Mouse (Mus musculus): Measurements from ENCODE around the gene Unc45b. TPM values are rescaled to one million over a fixed set of nuclear protein-coding genes. Genes with fewer than 3 reads are reported as not detected.
"Not testable (repeated sequence)": the region's sequence is repeated elsewhere in the genome, so short reads cannot be mapped to it uniquely, and the experiment has no call there.

Unc45b gene
- total RNA-seq, 2 experiments from 2014 or later, result 18.7 to 30.4 TPM

- DNase-seq, result no peak
Measured at GRCm38 (mm10) chr11:82897478-82897877, 12.9 kb upstream of the Unc45b start.

GRCm38 (mm10) chr11:82899720-82900119 is 10.6 kb upstream of the Unc45b start:
- DNase-seq, result no peak

- no peak for DNase-seq
Measured at GRCm38 (mm10) chr11:82901606-82902310, 8.6 kb upstream of the Unc45b start.

- DNase-seq, result no peak
Measured at GRCm38 (mm10) chr11:82904952-82905351, 5.4 kb upstream of the Unc45b start.

GRCm38 (mm10) chr11:82905816-82906215 is 4.5 kb upstream of the Unc45b start:
- no peak for DNase-seq

- peak; percentile 97 for DNase-seq
Measured at GRCm38 (mm10) chr11:82907651-82908607, 2.4 kb upstream of the Unc45b start, which contains the start of gene Nle1. TSS of gene Nle1 (minus strand) at chr11:82908411.

GRCm38 (mm10) chr11:82908608-82908989 is 1.8 kb upstream of the Unc45b start:
- no peak for DNase-seq

GRCm38 (mm10) chr11:82910679-82911389 is 484 bp downstream of the Unc45b start:
- DNase-seq, result no peak

- peak; percentile 88 for DNase-seq
Measured at GRCm38 (mm10) chr11:82914711-82915352, 4.5 kb downstream of the Unc45b start.

GRCm38 (mm10) chr11:82920768-82921167 is 10.4 kb downstream of the Unc45b start:
- no peak for DNase-seq

- no peak for DNase-seq
Measured at GRCm38 (mm10) chr11:82921691-82922090, 11.3 kb downstream of the Unc45b start.

GRCm38 (mm10) chr11:82923910-82924309 is 13.6 kb downstream of the Unc45b start:
- DNase-seq, result not testable (repeated sequence)

GRCm38 (mm10) chr11:82928897-82929632 is 18.7 kb downstream of the Unc45b start:
- DNase-seq, result peak; percentile 9

- DNase-seq, result no peak
Measured at GRCm38 (mm10) chr11:82929633-82929950, 19.2 kb downstream of the Unc45b start.

GRCm38 (mm10) chr11:82930391-82930955 is 20.1 kb downstream of the Unc45b start:
- DNase-seq, result peak; percentile 40

- DNase-seq, result peak; percentile 21
Measured at GRCm38 (mm10) chr11:82931161-82931560, 20.8 kb downstream of the Unc45b start.

- peak; percentile 36 for DNase-seq
Measured at GRCm38 (mm10) chr11:82931671-82932450, 21.5 kb downstream of the Unc45b start.

- no peak for DNase-seq
Measured at GRCm38 (mm10) chr11:82933186-82933585, 22.8 kb downstream of the Unc45b start.

- no peak for DNase-seq
Measured at GRCm38 (mm10) chr11:82943336-82943735, 33.0 kb downstream of the Unc45b start.

GRCm38 (mm10) chr11:82945636-82946035 is 35.3 kb downstream of the Unc45b start:
- DNase-seq, result no peak

All from adrenal gland, postnatal 10 days (tissue).